Mouse (Mus musculus): ENCODE results near the gene Cox11. TPM values are rescaled to one million over a fixed set of nuclear protein-coding genes. Genes with fewer than 3 reads are reported as not detected.

The Cox11 gene
- 10 to 100 TPM; 29.2 to 30.5 TPM for total RNA-seq (2021)

DNA sequence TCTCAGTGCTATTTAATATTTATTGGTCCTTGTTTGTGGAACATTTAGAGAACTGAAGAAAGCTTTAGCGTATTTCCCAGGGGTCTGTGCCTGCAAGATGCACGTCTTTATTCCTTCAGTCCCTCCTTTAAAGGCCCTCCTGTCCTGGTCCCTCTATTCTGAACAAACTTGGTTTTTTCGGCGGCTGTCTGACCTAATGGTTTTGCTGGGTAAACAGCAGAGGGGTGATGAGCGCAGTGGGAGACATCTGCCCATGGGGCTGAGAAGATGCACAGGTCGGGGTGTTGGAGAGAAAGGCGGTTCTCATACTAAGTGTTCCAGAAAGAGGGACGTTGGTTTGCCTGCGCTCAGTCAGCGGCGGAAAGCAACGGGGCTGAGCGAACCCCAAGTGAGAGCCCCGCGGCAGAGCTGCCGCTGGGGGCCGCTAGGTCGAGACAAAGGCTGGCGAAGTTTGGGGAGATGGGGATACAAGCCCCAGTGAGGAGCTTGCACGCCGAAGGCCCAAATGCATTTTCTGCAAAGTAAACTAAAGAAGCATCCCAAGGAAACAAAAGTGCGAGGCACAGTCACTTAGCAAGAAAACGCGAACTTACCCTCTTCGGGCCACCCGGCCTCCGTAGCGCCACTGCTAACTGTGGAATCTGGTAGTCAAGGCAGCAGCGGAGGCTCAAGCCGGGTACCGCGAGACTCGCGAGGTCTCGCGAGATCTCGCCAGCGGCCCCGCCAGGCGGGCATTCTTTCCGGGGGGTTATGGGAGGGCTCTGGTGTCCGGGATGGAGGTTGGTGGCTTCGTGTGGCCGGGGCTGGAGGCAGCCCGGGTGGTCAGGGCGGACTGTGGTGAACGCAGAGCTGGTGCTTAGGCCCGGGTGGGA is at the start of gene Cox11, which contains the start of gene Stxbp4:
TSS of gene Cox11 (plus strand) at position 734 of the 872 bp plus-strand sequence.
TSS of gene Stxbp4 (minus strand) at position 645 of the 872 bp plus-strand sequence.
- intact Hi-C loops (cut with DNase I) = no loop called here
- DNase-seq (ENCODE audit: low spot score in 2 of 2) = peak; percentile 93 to 96

DNA sequence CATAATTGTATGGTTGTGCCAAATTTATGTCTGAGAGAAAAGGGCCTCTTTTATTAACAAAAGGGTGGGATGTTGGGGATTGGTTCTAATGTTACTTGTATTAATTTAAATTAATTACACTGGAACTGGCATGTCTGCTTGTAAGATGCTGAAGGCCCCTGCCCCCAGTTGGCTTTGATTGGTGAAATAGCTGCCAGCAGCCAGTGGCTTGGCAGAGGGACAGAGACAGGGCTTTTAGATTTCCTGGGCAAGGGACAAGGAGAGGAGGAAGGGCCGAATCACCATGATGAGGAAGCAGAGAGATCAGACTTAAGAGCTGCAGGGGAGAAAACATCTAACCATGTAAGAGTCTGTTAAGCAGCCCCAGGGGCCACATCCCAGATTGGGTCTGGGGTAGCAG is 47.0 kb upstream of the Cox11 start:
- no peak for DNase-seq (ENCODE audit: low spot score in 2 of 2)
- intact Hi-C loops (cut with DNase I) = no loop called here

DNA sequence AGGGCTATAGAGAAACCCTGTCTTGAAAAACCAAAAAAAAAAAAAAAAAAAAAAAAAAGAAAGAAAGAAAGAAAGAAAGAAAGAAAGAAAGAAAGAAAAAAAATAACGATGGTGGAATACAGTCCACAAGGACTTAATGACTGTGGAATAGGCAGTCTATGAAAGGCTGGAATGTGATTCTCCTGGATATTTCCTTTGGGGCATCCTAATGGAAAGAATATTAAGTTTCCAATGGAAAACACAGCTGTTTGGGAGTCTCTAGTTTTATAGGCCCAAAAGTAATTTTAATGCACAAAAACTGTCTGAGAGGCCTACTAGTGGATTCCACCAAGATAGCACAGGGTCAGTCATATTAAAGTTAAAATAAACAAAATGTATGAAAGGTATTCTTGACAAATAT is 42.1 kb upstream of the Cox11 start:
- intact Hi-C loops (cut with DNase I) = no loop called here
- DNase-seq (ENCODE audit: low spot score in 2 of 2) = no peak

DNA sequence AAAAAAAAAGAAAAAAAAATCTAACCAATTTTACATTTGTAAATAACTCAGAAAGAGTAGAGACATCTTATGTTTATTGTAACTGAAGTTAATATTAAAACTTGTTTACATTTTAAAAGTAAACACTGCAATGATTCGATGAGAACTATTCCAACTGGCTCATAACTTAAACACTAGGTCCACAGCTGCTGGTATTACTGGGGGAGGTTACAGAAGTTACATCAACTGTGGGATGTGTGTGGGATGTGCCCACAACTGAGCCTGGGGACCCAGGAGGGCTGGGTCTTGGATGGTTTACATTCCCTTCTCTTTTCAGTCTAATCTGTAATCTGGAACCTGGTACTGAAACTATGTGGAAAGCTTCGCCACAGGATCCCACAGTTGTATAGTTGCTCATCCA is 34.9 kb upstream of the Cox11 start:
- intact Hi-C loops (cut with DNase I) = no loop called here
- no peak for DNase-seq (ENCODE audit: low spot score in 2 of 2)

DNA sequence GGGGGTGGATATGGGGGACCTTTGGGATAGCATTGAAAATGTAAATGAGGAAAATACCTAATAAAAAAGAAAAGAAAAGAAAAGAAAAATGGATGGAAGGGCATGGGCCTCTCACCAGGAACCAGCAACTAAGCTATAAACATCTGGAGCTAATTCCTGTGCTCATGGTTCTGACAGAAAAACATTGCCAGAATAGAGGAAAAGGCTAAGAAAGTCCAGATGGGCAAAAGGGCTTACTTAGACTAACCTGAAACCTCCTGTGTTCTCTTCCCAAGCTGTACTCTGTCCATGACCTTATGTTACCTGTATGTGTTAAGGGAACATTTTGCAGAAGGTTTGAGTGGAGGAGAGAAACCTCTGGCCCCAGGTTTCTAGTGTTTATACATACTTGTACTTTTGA is 25.9 kb upstream of the Cox11 start:
- intact Hi-C loops (cut with DNase I) = loop anchor here (10.0 kb wide), 1 partner anchor 617 kb away; no protein-coding TSS in a partner anchor
- DNase-seq (ENCODE audit: low spot score in 2 of 2) = no peak

DNA sequence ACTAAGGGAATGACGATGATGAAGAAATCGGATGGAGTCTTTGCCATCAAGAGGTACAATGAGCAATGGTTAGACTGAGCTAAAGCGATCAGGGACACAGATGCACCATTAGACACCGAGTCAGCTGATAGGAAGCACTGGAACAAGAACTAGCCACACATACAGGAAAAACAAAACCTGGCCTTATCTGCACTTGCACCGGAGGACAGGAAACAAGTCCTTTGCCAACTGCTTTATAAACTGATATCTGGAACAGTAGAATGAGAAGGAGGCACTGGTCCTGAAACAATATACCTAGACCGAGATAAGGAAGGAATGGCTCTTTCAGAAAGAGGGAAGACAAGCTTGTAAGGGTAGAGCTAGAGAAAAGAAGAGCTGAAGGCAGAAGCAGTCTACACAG is 23.2 kb upstream of the Cox11 start:
- no peak for DNase-seq (ENCODE audit: low spot score in 2 of 2)
- intact Hi-C loops (cut with DNase I) = loop anchor here (10.0 kb wide), 1 partner anchor 620 kb away; no protein-coding TSS in a partner anchor

DNA sequence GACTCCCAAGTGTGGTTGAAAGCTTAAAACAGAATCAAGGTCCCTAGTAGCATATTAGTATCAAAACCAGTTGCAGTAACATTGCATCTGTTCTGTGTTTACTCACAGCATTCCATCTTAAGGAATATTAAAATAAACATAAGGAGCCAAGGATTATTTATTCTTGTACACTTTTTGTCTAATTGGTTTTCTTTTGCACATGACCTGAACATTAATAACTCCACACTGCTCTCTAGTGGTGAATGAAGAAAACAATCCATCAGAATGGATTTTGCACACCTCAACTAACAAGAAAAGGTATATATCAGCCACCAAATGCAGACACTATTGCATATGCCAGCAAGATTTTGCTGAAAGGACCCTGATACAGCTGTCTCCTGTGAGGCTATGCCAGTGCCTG is 21.5 kb upstream of the Cox11 start:
- no peak for DNase-seq (ENCODE audit: low spot score in 2 of 2)
- intact Hi-C loops (cut with DNase I) = loop anchor here (10.0 kb wide), 1 partner anchor 622 kb away; no protein-coding TSS in a partner anchor

DNA sequence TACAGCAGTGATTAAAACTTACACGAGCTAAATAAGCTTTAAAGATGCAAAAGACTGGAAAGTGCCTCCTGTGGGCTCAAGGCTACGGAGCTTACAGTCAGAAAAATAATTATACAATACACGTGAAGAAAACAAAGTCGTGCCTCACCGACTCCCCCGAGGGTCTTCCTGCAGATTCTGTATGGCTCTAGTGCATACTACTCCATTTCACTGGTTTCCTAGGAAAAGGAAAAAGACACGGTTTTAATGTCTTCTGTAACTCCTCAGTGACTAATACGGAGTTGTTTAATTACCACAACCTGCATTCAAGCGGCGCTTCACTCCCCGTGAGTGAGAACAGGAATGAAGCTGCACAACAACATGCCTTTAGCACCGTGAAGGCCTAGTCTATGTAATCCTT is 15.9 kb upstream of the Cox11 start:
- DNase-seq (ENCODE audit: low spot score in 2 of 2) = no peak
- intact Hi-C loops (cut with DNase I) = loop anchor here (5.0 kb wide), 2 partner anchors 305 to 440 kb away; no protein-coding TSS in a partner anchor

DNA sequence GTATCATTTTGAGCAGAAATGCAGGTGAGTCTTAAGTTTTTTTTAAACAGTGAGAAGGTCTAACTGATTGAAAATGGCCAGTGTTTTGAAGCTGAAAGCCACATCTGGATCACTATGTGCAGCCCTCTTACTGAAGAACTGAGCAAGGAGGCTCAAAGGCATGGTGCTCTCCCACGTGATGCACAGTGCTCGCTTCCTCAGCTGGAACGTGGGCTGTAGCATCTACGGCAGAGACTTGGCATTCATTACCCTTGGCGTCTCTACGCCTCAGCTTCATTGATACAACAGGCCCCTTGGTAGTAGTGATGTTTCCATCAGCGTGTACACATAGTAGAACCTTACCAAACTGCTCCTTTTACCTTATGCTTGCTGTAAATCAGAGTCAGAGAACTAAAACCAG is 15.5 kb upstream of the Cox11 start:
- intact Hi-C loops (cut with DNase I) = loop anchor here (5.0 kb wide), 2 partner anchors 305 to 440 kb away; no protein-coding TSS in a partner anchor
- no peak for DNase-seq (ENCODE audit: low spot score in 2 of 2)

DNA sequence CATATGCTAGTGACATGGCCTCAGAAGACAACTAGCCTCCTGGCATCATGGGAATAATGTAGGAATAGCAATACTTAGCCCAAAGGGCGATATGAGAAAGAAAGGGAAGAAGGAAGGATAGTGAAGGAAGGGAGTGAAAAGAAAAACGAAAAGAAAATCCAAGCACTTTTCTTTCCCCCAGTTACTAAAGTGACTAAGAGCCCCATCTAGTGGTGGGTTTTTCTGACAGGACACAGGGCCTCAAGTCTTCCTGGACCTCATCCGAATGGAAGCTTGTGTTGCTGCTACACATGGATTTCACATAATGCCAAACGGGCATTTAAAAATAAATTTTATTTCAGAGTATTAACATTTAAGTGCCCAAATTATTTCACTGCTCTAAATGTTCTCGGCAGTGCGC is 14.5 kb upstream of the Cox11 start:
- intact Hi-C loops (cut with DNase I) = loop anchor here (5.0 kb wide), 2 partner anchors 306 to 441 kb away; no protein-coding TSS in a partner anchor
- peak in 1 of 2 experiments; percentile 36 for DNase-seq (ENCODE audit: low spot score in 2 of 2)

DNA sequence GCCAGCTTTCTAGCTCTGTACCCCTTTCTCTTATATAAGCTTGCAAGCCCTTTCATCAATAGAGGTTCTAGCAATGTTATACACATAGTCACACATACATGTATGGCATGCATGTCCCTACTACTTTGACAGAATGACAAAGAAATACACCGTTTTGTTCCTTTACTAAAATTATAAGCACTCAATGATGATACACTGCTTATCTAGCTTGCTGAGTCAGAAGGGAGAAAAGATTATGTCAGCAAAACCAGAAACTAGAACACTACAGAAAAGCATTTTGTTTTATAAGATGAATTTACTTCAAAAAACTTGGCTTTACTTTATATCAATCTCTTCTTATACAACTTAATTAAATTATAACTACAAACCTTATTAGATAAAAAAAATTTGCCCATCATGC is 12.8 kb upstream of the Cox11 start:
- intact Hi-C loops (cut with DNase I) = no loop called here
- no peak for DNase-seq (ENCODE audit: low spot score in 2 of 2)

DNA sequence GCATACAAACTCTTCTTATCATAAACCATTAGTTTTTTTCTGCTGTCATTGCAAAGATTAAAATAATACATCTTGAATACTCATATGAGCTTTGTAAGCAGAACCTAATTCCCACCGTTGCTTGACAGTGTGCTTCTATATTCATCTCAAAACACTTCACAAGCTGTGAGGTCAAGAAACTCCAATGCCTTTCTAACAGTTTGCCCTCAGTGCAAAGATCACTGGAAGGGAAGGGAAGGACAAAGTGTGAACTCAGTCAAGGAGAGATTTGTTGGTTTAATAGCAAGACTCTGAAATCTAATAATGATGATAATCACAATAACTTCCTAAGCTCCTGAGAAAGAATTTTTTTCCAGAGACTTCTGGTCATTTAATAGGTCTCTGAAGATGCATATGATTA is 10.2 kb upstream of the Cox11 start:
- intact Hi-C loops (cut with DNase I) = no loop called here
- DNase-seq (ENCODE audit: low spot score in 2 of 2) = no peak

DNA sequence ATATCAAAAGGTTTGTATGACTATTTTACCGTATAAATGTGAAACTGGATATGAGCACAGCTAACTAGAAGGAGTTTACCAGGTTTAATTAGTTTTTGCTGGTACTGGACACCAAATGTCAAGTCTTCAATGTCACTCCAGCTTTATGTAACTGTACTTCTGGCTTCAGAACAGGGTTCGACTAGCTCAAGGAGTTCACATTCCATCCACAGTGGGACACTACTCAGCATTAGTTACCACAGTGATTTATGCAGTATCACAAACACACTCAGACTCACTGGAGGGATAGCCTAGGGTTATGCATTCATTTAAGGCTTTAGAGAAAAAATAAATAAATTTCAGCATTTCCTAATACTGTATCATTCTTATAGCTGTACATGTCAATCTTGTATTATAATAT is 5.5 kb upstream of the Cox11 start:
- intact Hi-C loops (cut with DNase I) = no loop called here
- no peak for DNase-seq (ENCODE audit: low spot score in 2 of 2)

DNA sequence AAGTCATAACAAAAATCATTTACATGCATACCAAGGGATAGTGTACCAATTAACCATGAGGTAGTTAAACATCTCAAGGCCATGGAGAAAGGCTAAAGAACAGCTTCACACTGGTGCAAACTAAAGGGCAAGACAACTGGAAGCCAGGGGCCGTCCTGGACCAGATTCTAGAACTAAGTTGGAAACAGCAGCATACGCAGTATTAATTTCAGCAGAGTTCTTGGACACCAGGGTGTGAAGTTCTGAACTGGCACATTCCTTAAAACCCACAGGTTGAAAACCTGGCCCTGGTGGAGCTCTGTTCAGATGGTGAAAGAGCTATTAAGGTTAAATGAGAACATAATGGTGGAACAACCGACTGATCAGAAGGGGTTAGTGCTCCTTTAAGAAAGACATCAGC is 3.3 kb upstream of the Cox11 start:
- DNase-seq (ENCODE audit: low spot score in 2 of 2) = no peak
- intact Hi-C loops (cut with DNase I) = no loop called here

DNA sequence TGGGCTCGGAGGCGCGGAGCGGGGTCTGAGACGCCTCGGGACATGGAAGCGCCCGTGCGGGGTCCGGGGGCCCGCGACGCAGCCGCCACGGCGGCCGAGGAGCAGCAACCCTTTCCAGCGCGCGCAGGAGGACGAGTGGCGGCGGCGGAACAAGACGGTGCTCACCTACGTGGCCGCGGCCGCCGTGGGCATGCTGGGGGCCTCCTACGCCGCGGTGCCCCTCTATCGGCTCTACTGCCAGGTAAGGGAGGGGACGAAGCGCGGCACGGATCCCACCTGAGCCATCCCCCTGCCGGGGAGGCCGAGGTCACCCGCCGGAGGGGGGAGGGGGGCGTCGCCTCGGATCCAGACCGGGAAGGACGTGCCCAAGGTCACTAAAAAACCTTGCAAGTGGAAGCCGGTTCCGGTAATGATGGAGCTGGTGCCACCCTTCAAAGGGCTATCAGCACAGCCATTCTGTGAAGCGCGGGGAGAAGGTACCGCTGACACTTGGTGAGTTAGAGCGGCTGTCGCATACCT is 398 bp downstream of the Cox11 start:
- intact Hi-C loops (cut with DNase I) = no loop called here

DNA sequence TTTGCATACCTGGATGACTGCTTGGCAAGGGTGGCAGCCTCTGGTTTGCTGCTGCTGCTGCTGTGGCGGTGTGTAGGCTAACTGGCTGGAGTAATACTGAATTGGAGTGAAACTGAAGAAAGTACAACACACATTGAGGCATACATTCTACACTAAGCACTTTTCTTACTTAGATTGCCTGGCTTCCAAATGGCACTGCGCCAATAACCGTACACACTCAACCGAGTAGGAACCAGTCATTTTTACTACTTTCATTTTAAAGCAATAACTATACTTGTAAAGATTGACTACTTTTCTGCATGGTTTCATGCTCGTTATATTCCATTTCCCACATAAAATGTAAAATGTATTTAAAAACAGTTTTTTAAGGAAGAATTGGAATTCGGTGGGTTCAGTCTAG is 11.8 kb downstream of the Cox11 start:
- intact Hi-C loops (cut with DNase I) = no loop called here

More for the DNA sequence above, 398 bp downstream of the Cox11 start:
- peak in 1 of 2 experiments; percentile 44 for DNase-seq (ENCODE audit: low spot score in 2 of 2)

DNA sequence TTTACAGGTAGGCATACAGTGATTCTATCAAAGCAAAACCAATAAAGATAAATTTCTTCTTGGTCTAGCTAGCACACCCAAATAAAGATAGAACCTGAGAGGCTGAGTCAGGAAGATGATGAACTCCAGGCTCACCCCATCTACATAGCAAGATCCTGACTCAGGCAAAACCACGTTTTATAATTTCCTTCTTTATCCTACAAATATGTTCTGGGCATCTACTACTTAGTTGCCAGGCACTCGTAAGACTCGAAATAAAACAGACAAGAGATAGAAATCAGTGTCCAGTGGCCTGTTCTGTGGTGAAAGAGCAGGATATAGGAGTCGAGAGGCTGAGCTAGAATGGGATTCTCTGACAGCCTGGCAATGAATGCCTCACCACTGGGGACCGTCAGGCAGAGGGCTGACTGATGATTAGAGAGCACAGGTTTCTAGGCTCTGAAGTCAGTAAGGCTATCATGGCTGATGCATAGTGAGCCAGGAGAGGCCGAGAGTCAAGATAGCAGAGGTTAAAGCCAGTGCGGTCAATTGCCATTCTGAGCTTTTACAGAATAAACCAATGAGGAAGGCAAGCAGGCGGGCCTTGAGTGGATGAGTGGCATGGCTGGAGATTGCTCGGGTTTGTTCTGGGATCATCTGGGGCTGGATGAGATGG is 12.4 kb downstream of the Cox11 start:
- intact Hi-C loops (cut with DNase I) = no loop called here
- no peak for DNase-seq (ENCODE audit: low spot score in 2 of 2)

More for the DNA sequence above, 11.8 kb downstream of the Cox11 start:
- DNase-seq (ENCODE audit: low spot score in 2 of 2) = no peak

DNA sequence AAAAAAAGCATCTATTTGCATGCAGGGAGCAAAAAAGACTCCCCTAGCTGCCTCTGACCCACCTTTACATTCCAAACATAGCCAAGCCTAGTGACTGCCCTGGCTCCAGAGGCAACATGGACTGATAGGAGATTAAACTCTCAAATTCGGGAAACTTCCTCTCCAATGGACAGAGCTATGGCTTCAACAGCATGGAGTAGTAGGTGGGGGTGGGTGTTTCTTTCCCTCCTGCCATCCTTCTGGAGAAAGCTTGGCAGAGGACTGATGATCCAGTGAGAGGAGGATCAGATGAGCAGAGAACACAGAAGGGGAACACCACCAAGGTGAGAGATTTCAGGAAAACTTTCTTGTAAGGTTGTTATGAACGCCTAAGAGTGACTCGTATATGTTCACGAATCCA is 14.6 kb downstream of the Cox11 start:
- DNase-seq (ENCODE audit: low spot score in 2 of 2) = no peak
- intact Hi-C loops (cut with DNase I) = no loop called here

DNA sequence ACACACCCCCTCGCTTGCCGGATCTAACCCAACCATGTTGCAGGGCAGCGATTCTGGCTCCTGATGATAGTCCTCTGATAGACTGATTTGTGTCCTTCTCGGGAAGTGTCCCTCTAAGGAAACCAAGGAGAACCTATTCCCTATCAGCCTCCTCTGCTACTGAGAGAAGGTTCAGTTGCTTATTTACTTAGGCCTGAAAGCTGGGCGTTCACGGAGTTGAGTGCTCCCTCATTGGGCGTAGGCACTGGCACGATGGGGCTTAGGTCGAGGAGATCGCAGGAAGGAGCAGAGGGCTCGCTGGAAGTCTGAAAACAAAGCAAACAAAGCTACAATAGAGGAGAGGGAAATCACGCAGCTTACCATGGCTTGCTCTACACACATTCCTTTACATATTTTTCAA is 19.6 kb downstream of the Cox11 start:
- intact Hi-C loops (cut with DNase I) = no loop called here
- no peak for DNase-seq (ENCODE audit: low spot score in 2 of 2)

DNA sequence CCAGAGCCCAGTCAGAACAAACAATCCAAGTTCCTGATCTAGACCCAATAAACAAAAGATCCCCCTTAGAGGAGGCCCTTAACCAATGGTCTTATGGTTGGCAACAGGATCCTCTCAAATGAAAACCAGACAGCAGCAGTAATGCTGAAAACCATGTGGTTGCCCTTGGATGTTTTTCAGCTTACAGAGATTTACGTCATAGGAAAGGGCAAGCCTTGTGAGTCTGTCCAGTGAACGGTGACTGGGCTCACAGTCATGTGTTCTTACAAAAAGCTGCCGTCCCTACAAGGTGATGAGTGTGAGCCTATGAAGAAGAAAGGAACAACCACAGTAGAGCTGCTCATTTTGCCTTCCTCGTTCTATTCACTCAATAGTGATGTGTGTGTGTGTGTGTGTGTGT is 22.7 kb downstream of the Cox11 start:
- no peak for DNase-seq (ENCODE audit: low spot score in 2 of 2)

More for the DNA sequence above, 22.7 kb downstream of the Cox11 start:
- intact Hi-C loops (cut with DNase I) = no loop called here
